Mouse (Mus musculus) spleen, adult 18-20 months (tissue): ENCODE measurements at regions not wholly inside any gene's neighbourhood (a gene's known extent, or its start where the extent isn't known, plus 50 kb on each side); places are given as distances from the start of the nearest gene placed in this dataset.

Experiments used
- DNase-seq, 2 experiments: peaks; one replicate each; pipeline ENCODE4 v3.0.0; 2022; ENCODE audit warnings: mixed read lengths in 2 of 2

- no peak for DNase-seq
Measured at GRCm38 (mm10) chr9:47279410-47279809, 250.6 kb upstream of the Cadm1 start.

GRCm38 (mm10) chr9:47280146-47280545 lies 249.8 kb upstream of the Cadm1 start:
- no peak for DNase-seq

GRCm38 (mm10) chr9:47280598-47280997 lies 249.4 kb upstream of the Cadm1 start:
- no peak for DNase-seq

GRCm38 (mm10) chr9:47283746-47284455 lies 246.1 kb upstream of the Cadm1 start:
- no peak for DNase-seq

GRCm38 (mm10) chr9:47286930-47287722 lies 242.8 kb upstream of the Cadm1 start:
- DNase-seq, result no peak

DNA sequence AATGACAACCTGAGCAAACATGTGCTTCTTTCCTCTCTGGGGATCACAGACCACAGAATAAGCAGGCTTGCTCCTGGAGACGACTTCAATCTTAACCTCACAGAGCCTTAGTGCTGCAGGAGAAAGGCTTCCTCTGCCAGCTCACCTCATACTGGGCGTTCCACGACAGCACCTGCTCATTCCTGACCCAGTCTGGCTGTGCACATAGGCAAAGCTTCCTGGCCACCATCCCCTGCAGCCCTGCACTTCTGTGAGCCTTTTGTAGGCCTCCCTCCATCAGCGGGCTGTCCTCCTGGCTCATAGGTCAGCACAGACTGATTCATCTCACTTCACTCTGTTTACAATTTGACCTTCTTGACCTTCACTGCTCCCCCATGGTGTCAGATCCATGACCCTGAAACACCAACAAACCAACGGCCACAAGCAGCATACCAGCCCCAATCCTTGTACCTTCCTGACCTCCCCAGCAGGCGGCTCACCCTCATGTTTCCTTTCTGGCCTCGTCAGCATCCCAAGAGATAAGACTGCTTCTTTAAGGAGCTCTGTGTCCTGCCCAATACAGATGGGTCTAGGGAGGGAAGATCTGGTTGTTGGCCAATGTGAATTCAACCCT lies 241.3 kb upstream of the Cadm1 start:
- no peak for DNase-seq

DNA sequence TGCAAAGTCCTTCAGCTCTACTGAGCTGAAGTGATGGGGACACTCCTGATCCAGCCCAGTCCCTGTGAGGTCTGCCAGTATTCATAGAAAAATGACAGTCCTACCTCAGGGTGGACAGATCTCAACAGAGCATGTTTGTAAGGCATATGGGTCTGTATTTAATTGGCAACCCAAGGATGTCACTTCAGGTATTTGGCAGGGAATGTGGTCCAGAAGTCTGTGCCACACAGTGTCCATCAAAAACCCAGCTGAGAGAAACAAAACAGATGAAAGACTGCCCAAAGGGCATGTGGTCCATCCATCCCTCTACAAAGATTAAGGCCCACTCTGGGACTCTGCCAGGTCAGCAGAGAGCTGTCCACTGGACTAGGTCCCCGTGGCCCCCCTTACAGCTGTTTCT lies 229.3 kb upstream of the Cadm1 start:
- DNase-seq, result no peak

GRCm38 (mm10) chr9:47307125-47307751 lies 222.7 kb upstream of the Cadm1 start:
- no peak for DNase-seq

- DNase-seq, result no peak
Measured at GRCm38 (mm10) chr9:47307752-47308500, 222.0 kb upstream of the Cadm1 start.

DNA sequence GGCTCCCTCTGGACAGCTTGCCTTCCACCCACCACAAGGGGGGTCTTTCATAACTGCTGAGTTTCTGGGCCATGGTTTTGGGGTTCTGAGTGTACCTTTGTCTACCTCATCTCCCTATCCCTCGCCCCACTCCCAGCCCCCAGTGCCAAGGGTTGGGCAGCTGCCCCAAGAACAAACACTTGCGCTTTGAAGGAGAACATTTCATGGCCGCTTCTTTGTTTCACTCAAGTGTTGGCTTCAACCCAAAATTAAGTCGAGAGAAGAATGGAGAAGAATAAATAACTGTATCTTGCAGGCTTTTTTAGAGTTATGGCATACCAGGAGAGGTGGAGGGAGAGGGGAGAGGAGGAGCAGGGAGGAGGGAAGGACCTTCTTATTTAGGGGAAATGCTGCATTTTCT lies 216.5 kb upstream of the Cadm1 start:
- no peak for DNase-seq

GRCm38 (mm10) chr9:47314236-47314635 lies 215.7 kb upstream of the Cadm1 start:
- no peak for DNase-seq

GRCm38 (mm10) chr9:47320345-47320744 lies 209.6 kb upstream of the Cadm1 start:
- no peak for DNase-seq

- DNase-seq, result no peak
Measured at GRCm38 (mm10) chr9:47321106-47321789, 208.7 kb upstream of the Cadm1 start.

- DNase-seq, result no peak
Measured at GRCm38 (mm10) chr9:47322293-47322692, 207.7 kb upstream of the Cadm1 start.

- no peak for DNase-seq
Measured at GRCm38 (mm10) chr9:47323051-47323450, 206.9 kb upstream of the Cadm1 start.

DNA sequence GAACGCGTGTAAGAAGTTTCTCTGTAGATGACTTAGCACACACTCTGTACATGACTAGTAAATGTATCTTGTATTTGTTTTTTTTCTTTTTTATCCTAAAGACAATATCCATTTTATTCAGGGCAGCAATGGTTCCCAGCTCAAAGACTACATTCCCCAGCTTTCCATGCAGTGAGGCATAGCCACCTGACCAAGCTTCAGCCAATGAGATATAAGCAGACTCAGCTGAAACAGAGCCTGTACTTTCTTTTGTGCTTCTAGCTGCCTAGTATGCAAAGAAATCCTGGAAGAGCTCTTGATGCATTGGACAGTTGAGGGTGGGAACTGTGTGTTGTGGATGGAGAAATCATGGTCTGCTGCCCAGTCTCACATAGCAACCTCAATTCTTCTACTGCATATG lies 202.4 kb upstream of the Cadm1 start:
- DNase-seq, result no peak

- no peak for DNase-seq
Measured at GRCm38 (mm10) chr9:47332929-47333328, 197.0 kb upstream of the Cadm1 start.

GRCm38 (mm10) chr9:47338221-47338620 lies 191.8 kb upstream of the Cadm1 start:
- no peak for DNase-seq

GRCm38 (mm10) chr9:47346527-47347111 lies 183.4 kb upstream of the Cadm1 start:
- DNase-seq, result no peak

- no peak for DNase-seq
Measured at GRCm38 (mm10) chr9:47350301-47350700, 179.7 kb upstream of the Cadm1 start.

- DNase-seq, result no peak
Measured at GRCm38 (mm10) chr9:47351036-47351435, 178.9 kb upstream of the Cadm1 start.

GRCm38 (mm10) chr9:47353017-47353416 lies 177.0 kb upstream of the Cadm1 start:
- no peak for DNase-seq
